ENCODE assay signal across 9 mouse cellular contexts in the genomic region with DNA sequence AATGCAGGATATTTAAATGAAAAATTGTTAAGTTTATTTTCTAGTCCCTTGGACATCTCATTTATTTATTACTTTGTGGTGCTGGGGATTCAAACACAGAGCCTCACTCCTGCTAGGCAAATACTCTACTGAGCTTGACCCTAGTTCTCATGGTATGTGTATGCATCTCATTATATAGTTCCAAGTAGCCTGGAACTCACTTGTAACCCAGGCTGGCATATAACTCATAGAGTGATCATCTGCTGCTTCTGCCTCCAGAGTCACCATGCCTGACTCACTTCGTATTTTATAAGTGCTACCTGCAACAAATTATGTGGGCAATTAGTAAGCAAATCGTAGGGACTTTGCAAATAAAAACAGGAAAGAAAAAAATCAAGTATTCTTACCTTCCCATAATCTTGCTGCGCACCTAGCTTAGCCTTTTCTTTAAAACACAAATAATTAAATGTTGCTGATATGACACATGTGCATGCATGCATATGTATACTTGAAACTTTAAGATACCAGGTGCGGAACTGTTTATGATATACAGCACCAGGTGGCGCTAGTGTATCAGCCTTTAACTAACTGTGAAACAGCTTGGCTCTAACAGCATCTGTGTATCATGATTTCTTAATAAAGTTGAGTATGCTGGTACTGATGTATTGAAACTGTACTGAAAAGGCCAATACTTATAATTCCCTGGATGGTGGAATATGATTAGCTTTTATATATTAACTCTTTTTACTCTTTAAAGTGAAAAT. TPM values are rescaled to one million over a fixed set of nuclear protein-coding genes. Genes with fewer than 3 reads are reported as not detected.
DNase-seq lines count a peak whose midpoint lies in the region; ATAC-seq and TF ChIP-seq lines count a peak whose summit lies in the region.
"Had no signal": no experiment of that assay in that cellular context is flagged by ENCODE, and none has a peak within 500 bp of the region (broad histone marks: within the 10 kb centered on the region; RNA-seq: fewer than 3 reads in every experiment).

No protein-coding gene starts in this region.

- peak; percentile 90 for TF ChIP-seq CTCF in gastrocnemius, adult 2 months (IDR thresholded peaks at IDR 0.05)

- no peak overlapping the region for H3K27ac ChIP-seq in gastrocnemius, adult 2 months
- H3K27ac ChIP-seq in kidney, embryonic 14.5 days (ENCODE audit: low read depth, low read length), result no peak overlapping the region
- H3K27ac ChIP-seq in limb, embryonic 13.5 days, result no peak overlapping the region
- no peak overlapping the region for H3K27ac ChIP-seq in stomach, embryonic 15.5 days
- H3K27ac ChIP-seq: embryonic facial prominence, embryonic 15.5 days had no signal

- intact Hi-C loops in gastrocnemius, adult 2 months (cut with DNase I), result loop anchor here (1.0 to 5.0 kb wide), 2 partner anchors 37 to 71 kb away; no protein-coding TSS in a partner anchor

- no peaks in the 10 kb centered on the region for H3K36me3 ChIP-seq in kidney, embryonic 14.5 days (ENCODE audit: control insufficient read depth, insufficient read depth, low read length)
- no peaks in the 10 kb centered on the region for H3K36me3 ChIP-seq in limb, embryonic 13.5 days
- no peaks in the 10 kb centered on the region for H3K36me3 ChIP-seq in stomach, embryonic 15.5 days
- H3K36me3 ChIP-seq: embryonic facial prominence, embryonic 15.5 days had no signal

- DNase-seq in 3T3-L1 (ENCODE audit: low read depth, low spot score), result peak; percentile 89
- peak; percentile 78 for DNase-seq in R1 (ENCODE audit: low read depth, low spot score)
- peak; percentile 75 to 77 for DNase-seq in cerebellum, postnatal 14 days
- peak; percentile 47 for DNase-seq in gastrocnemius, adult 2 months

- H3K4me1 ChIP-seq in kidney, embryonic 14.5 days (ENCODE audit: control insufficient read depth, insufficient read depth, low read length), result no peaks in the 10 kb centered on the region
- H3K4me1 ChIP-seq in limb, embryonic 13.5 days, result no peaks in the 10 kb centered on the region
- H3K4me1 ChIP-seq in stomach, embryonic 15.5 days, result no peaks in the 10 kb centered on the region
- H3K4me1 ChIP-seq: embryonic facial prominence, embryonic 15.5 days had no signal

- H3K4me3 ChIP-seq in gastrocnemius, adult 2 months, result no peak overlapping the region
- H3K4me3 ChIP-seq in kidney, embryonic 14.5 days (ENCODE audit: low read length), result no peak overlapping the region
- no peak overlapping the region for H3K4me3 ChIP-seq in limb, embryonic 13.5 days
- no peak overlapping the region for H3K4me3 ChIP-seq in stomach, embryonic 15.5 days (replicated peaks)
- H3K4me3 ChIP-seq: embryonic facial prominence, embryonic 15.5 days had no signal

- WGBS in kidney, embryonic 14.5 days, result 38% methylated on average over 5 of the region's 5 CpGs
- WGBS in limb, embryonic 13.5 days, result 29% methylated on average over 5 of the region's 5 CpGs
- 38% methylated on average over 5 of the region's 5 CpGs for whole genome bisulfite sequencing in stomach, embryonic 15.5 days

- no peaks in the 10 kb centered on the region for H3K9me3 ChIP-seq in kidney, embryonic 14.5 days (ENCODE audit: control insufficient read depth, low read length)
- H3K9me3 ChIP-seq in limb, embryonic 13.5 days, result no peaks in the 10 kb centered on the region
- no peaks in the 10 kb centered on the region for H3K9me3 ChIP-seq in stomach, embryonic 15.5 days
- H3K9me3 ChIP-seq: embryonic facial prominence, embryonic 15.5 days had no signal

- no peaks in the 10 kb centered on the region for H3K27me3 ChIP-seq in kidney, embryonic 14.5 days (ENCODE audit: control insufficient read depth, insufficient read depth, low read length)
- no peaks in the 10 kb centered on the region for H3K27me3 ChIP-seq in limb, embryonic 13.5 days
- no peaks in the 10 kb centered on the region for H3K27me3 ChIP-seq in stomach, embryonic 15.5 days (replicated peaks)
- H3K27me3 ChIP-seq: embryonic facial prominence, embryonic 15.5 days had no signal

- H3K4me2 ChIP-seq in kidney, embryonic 14.5 days (replicated peaks; ENCODE audit: low read depth, low read length), result no peak overlapping the region
- no peak overlapping the region for H3K4me2 ChIP-seq in limb, embryonic 13.5 days (replicated peaks)
- no peak overlapping the region for H3K4me2 ChIP-seq in stomach, embryonic 15.5 days
- H3K4me2 ChIP-seq: embryonic facial prominence, embryonic 15.5 days had no signal

- peak; percentile 60; the same call in 1 of the 2 replicates for ATAC-seq in kidney, embryonic 14.5 days (ENCODE audit: low FRiP score, low TSS enrichment)
- 0 out of 2 replicates have a peak, but pooled peaks have one; percentile 48 for ATAC-seq in limb, embryonic 13.5 days (ENCODE audit: low FRiP score, low read depth)
- ATAC-seq in monocyte, adult 5-6 weeks (replicated peaks; ENCODE audit: insufficient number of reproducible peaks, low FRiP score, low TSS enrichment, poor library complexity, severe bottlenecking), result peak; percentile 84
- ATAC-seq in stomach, embryonic 15.5 days (ENCODE audit: insufficient read depth, low FRiP score, low read depth), result peak; percentile 39; the same call in 1 of the 2 replicates

- no peak overlapping the region for H3K9ac ChIP-seq in kidney, embryonic 14.5 days (ENCODE audit: low read depth, low read length)
- no peak overlapping the region for H3K9ac ChIP-seq in limb, embryonic 13.5 days
- H3K9ac ChIP-seq in stomach, embryonic 15.5 days, result no peak overlapping the region
- H3K9ac ChIP-seq: embryonic facial prominence, embryonic 15.5 days had no signal

RNA-seq across cellular contexts. Expression of gene Rnase9, which starts 15.1 kb away (rescaled TPM):
- not detected for total RNA-seq in gastrocnemius, adult 2 months (2021)
- 0.35 TPM in 1 of 2 replicates, not detected in the other for polyA plus RNA-seq in kidney, embryonic 14.5 days (2014; fragmentation: Nextera tagmentation; extraction: Ambion mirVana)
- not detected in 2 replicates for polyA plus RNA-seq in limb, embryonic 13.5 days (2015; fragmentation: Nextera tagmentation; extraction: Ambion mirVana)
- total RNA-seq in monocyte, adult 5-6 weeks (2017), result not detected in 3 replicates
- not detected in 2 replicates for polyA plus RNA-seq in stomach, embryonic 15.5 days (2015; fragmentation: Nextera tagmentation; extraction: Ambion mirVana)
- polyA plus RNA-seq: embryonic facial prominence, embryonic 15.5 days had no signal

RNA-seq across cellular contexts. Expression of gene Rnase10, which starts 19.0 kb away (rescaled TPM):
- not detected for total RNA-seq in gastrocnemius, adult 2 months (2021)
- not detected in 2 replicates for polyA plus RNA-seq in kidney, embryonic 14.5 days (2014; fragmentation: Nextera tagmentation; extraction: Ambion mirVana)
- polyA plus RNA-seq in limb, embryonic 13.5 days (2015; fragmentation: Nextera tagmentation; extraction: Ambion mirVana), result 0.17 TPM in 1 of 2 replicates, not detected in the other
- total RNA-seq in monocyte, adult 5-6 weeks (2017), result not detected in 3 replicates
- 0.28 TPM in 1 of 2 replicates, not detected in the other for polyA plus RNA-seq in stomach, embryonic 15.5 days (2015; fragmentation: Nextera tagmentation; extraction: Ambion mirVana)

RNA-seq across cellular contexts. Expression of gene Rnase11, which starts 23.4 kb away (rescaled TPM):
- not detected for total RNA-seq in gastrocnemius, adult 2 months (2021)
- polyA plus RNA-seq in kidney, embryonic 14.5 days (2014; fragmentation: Nextera tagmentation; extraction: Ambion mirVana), result 1.1 TPM in 1 of 2 replicates, not detected in the other
- polyA plus RNA-seq in limb, embryonic 13.5 days (2015; fragmentation: Nextera tagmentation; extraction: Ambion mirVana), result not detected in 2 replicates
- total RNA-seq in monocyte, adult 5-6 weeks (2017), result not detected in 3 replicates
- polyA plus RNA-seq in stomach, embryonic 15.5 days (2015; fragmentation: Nextera tagmentation; extraction: Ambion mirVana), result not detected in 2 replicates
- polyA plus RNA-seq: embryonic facial prominence, embryonic 15.5 days had no signal

RNA-seq across cellular contexts. Expression of gene Rnase12, which starts 30.9 kb away (rescaled TPM):
- total RNA-seq in gastrocnemius, adult 2 months (2021), result not detected
- 16.5 and 18.5 TPM in 2 replicates for polyA plus RNA-seq in kidney, embryonic 14.5 days (2014; fragmentation: Nextera tagmentation; extraction: Ambion mirVana)
- not detected in 2 replicates for polyA plus RNA-seq in limb, embryonic 13.5 days (2015; fragmentation: Nextera tagmentation; extraction: Ambion mirVana)
- 1.1 TPM in 1 of 3 replicates, not detected in the others for total RNA-seq in monocyte, adult 5-6 weeks (2017)
- 0.44 and 0.83 TPM in 2 replicates for polyA plus RNA-seq in stomach, embryonic 15.5 days (2015; fragmentation: Nextera tagmentation; extraction: Ambion mirVana)

RNA-seq across cellular contexts. Expression of gene Olfr750, which starts 47.7 kb away (rescaled TPM):
- not detected for total RNA-seq in gastrocnemius, adult 2 months (2021)
- polyA plus RNA-seq in kidney, embryonic 14.5 days (2014; fragmentation: Nextera tagmentation; extraction: Ambion mirVana), result not detected in 2 replicates
- polyA plus RNA-seq in limb, embryonic 13.5 days (2015; fragmentation: Nextera tagmentation; extraction: Ambion mirVana), result 0.03 TPM in 1 of 2 replicates, not detected in the other
- not detected in 3 replicates for total RNA-seq in monocyte, adult 5-6 weeks (2017)
- polyA plus RNA-seq in stomach, embryonic 15.5 days (2015; fragmentation: Nextera tagmentation; extraction: Ambion mirVana), result not detected in 2 replicates
- polyA plus RNA-seq: embryonic facial prominence, embryonic 15.5 days had no signal
